Mouse (Mus musculus) left cerebral cortex, adult 2 months (tissue): Measurements from ENCODE around the gene Gm17577. TPM values are rescaled to one million over a fixed set of nuclear protein-coding genes. Genes with fewer than 3 reads are reported as not detected.
"Not testable (repeated sequence)": the region's sequence is repeated elsewhere in the genome, so short reads cannot be mapped to it uniquely, and the experiment has no call there.

Experiments used
- DNase-seq, 2 experiments: peaks; one replicate each; pipeline ENCODE4 v3.0.0; 2021 to 2022; ENCODE audit warnings: low spot score in 2 of 2, mixed read lengths in 1 of 2; ENCODE audit errors: extremely low spot score in 1 of 2
- H3K27ac ChIP-seq: fragments of 200-600 bp; 2 replicates; pipeline ENCODE4 v1.8.1; 2022
- H3K4me3 ChIP-seq: fragments of 200-600 bp; 2 replicates; pipeline ENCODE4 v1.8.1; 2022
- intact Hi-C: fragments of 180-260 bp; cut with DNase I; formaldehyde crosslinking; loops from one replicate; pipeline ENCODE4 v1.15.1; 2025
- long read RNA-seq, 2 experiments: library from polyadenylated mRNA; stranded (forward); transcript quantifications; one replicate each; pipeline ENCODE4 v2.0.0; 2021; ENCODE audit warnings: borderline mapping rate in 2 of 2
- total RNA-seq, 2 experiments: library from RNA; stranded (reverse); gene quantifications; 2 replicates each; pipeline ENCODE4 v1.2.3; 2021

Gm17577 gene
- not detected for total RNA-seq
- long read RNA-seq, experiment 1 = 0 reads
- long read RNA-seq, experiment 2 = 0 reads

DNA sequence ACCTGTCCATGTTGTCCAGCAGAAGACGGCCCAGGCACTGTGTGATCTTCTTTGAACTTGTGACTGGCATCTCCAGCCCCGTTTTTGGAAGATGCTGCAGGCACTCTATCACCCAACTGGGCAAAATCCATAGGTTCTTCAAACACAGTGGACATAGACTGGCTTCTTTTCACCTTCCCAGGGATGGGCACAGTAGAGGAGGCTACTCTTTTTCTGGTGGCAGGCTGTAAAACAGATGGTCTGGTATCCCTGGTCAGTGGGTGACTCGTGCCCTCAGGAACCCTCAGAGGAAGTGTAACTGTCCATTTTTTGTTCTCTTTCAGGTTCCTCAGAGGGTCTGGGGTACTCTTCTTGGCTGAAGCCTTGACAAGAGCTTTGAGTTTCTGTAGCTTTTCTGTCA lies at the start of gene Gm17577:
Gene Gm17577, minus strand, starts transcription at position 101 of the 400 bp plus-strand sequence.
- H3K27ac ChIP-seq, intact Hi-C loops, DNase-seq, H3K4me3 ChIP-seq: not testable (repeated sequence)

DNA sequence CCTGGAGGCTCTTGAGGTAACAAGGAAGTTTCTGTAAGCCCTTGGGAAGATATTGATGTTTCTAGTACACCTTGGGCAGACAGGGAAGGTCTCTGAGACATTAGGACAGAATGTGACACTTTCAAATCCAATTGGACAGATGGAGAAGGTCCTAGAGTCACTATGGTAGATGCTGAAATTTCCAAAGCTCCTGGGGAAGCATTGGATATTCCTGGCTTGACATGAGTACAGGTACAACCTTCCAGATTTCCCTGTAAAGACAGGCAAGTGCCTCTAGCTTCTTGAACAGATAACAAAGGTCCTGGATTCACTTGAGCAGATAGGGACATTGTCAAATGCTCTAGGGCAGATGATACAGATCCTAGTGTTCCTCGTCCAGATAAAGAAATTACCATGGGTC lies 24.3 kb downstream of the Gm17577 start, which contains the start of gene Srsx:
Gene Srsx, minus strand, starts transcription at position 101 of the 400 bp plus-strand sequence.
- DNase-seq, intact Hi-C loops: not testable (repeated sequence)

More for the DNA sequence above, 24.3 kb downstream of the Gm17577 start, which contains the start of gene Srsx:
- H3K27ac ChIP-seq, H3K4me3 ChIP-seq: not testable (repeated sequence)

Other genes starting within 250 kb of the Gm17577 start
- gene Gm17521, start 217.2 kb downstream of the Gm17577 start, total RNA-seq = not detected
- 1 to 10 TPM; 4.1 to 6.8 TPM for gene Cldn34c1, start 143.4 kb downstream of the Gm17577 start, total RNA-seq
- not detected for gene Srsx, start 24.4 kb downstream of the Gm17577 start, total RNA-seq